Mouse (Mus musculus): ENCODE measurements around the gene Luc7l.

Luc7l gene

DNA sequence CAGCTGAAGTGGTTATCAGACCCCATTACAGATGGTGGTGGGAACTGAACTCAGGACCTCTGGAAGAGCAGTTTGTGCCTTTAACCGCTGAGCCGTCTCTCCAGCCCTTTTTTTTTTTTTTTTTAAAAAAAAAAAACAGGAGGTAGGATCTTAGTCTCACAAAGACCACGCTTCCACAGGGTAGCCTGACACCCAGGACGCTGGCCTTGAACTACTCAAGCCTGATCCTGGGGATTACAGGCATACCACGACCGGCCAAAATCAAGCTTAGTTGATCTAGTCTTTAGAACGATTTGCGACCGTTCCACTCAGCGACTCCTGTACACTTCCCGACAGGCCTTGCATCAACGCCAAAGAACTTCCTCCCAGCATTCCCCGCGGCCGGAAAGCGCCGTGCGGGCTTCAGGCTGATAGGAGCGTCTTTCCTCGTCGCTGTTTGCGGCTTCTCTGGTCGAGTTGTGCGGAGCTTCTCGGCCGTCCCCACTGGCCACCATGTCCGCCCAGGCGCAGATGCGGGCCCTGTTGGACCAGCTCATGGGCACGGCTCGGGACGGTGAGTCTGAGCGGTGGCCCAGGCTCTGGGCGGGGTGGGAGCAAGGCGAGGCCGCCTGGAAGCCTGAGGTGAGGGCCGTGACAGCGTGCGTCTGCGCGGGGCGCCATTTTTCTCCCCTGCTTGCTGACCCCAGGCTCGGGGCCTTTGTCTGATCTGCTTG is at the start of gene Luc7l:
TSS of gene Luc7l (plus strand) at position 358 of the 713 bp plus-strand sequence.
- in situ Hi-C loops (cut with MboI, MseI), result no loop called here

DNA sequence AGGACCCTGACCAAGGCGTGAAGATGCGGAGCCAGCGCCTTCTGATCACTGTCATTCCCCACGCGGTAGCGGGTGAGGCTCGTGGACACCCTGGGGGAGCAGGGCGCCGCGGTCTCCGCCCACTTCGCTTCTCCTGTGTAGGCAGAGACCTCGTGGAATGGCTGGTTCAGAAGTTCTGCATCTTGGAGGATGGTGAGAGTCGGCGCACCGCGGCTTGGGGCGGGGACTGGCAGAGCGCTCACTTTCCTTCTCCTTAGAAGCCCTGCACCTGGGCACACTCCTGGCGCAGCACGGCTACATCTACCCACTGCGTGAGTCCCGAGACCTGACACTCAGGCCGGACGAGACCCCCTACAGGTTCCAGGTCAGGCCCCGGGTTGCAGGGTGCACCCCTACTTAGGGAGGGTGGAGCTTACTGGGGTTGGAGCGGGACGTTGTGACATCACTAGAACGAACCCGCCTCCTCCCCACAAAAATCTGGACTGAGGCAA is 49.3 kb upstream of the Luc7l start:
- in situ Hi-C loops (cut with MboI, MseI), result no loop called here

DNA sequence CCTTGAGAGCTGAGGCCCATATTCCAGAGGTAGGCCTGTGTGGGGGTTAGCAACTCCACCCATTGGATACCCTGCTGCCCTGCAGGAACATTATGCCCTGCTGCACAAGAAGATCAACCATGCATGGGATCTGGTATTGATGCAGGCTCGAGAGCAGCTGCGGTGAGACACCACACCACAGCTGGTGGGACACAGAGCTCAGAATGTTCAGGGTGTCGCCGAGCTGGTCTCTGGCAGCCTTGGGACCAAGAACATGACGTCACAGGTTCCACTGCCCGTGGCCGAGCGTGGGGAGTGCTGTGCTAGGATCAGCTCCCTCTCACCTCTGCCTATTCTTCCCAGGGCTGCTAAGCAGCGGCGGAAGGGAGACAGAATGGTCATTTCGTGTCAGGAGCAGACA is 47.9 kb upstream of the Luc7l start:
- in situ Hi-C loops (cut with MboI, MseI), result no loop called here

DNA sequence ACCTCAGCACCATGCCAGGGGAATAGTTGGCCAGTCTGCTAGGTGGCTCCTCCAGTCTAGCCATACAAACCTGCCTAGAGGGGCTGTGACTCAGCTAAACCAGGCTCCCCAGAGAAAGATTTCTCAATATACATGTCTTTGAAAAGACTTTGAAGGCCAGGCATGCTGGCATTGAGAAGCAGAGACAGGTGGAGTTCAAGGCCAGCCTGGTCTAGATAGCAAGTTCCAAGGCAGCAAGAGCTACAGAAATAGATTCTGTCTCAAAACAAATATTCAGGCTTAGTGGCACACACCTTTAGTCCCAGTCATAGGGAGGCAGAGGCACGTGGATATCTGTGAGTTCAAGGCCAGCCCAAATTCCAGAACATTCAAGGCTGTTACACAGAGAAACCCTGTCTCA is 46.3 kb upstream of the Luc7l start:
- in situ Hi-C loops (cut with MboI, MseI), result no loop called here

DNA sequence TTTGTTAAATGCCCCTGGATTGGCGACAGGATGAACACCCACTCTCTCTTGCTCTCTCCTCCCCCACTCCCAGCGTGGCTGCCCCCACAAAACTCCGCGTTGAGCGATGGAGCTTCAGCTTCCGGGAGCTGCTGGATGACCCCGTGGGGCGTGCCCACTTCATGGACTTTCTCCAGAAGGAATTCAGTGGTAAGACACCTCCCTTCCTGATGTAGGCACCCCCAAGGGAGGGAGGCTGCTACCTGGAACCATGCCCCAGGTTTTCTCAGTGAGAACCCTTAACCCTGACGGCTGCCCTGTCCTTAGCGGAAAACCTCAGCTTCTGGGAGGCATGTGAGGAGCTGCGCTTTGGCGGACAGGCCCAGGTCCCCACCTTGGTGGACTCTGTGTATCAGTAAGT is 45.0 kb upstream of the Luc7l start, which contains the start of gene Arhgdig:
TSS of gene Arhgdig (minus strand) at position 101 of the 400 bp plus-strand sequence.
- in situ Hi-C loops (cut with MboI, MseI), result no loop called here

DNA sequence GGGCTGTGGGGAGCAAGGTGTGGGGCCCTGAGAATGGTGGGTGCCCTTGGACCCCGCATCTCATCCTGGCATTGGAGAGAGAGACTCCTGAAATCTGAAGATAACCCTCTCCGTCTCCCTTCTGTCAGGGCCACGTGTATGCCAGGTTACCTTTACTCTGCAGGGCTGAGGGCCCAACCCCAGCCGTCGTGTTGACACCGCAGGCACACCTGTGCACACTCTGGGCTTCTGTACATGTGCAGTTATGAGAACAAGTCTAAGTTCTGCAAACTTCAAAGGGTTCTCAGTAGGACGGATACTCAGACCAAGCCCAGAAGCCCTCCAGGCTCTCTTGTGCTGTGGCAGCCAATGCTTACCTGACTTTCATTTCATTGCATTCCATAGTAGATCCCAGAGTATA is 40.5 kb upstream of the Luc7l start:
- in situ Hi-C loops (cut with MboI, MseI), result no loop called here

DNA sequence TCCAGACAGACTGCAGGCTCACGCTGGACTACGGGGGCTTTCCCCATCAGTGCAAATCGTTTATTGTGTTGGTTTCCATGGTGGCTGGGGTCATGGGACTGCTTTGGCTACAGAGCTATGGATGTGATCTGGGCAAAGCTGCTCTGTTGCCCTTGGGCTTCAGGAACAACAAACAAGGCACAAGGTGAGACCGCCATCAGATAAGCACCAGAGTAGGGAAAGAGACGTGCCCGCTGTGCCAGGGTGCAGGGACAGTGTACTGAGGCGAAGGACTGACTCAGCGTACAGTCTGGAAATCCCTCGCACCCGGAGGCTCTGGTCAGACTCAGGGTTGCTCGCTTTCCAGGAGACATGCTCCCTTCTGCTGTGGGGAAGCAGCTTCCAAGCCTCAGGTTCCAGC is 40.0 kb upstream of the Luc7l start:
- in situ Hi-C loops (cut with MboI, MseI), result no loop called here

DNA sequence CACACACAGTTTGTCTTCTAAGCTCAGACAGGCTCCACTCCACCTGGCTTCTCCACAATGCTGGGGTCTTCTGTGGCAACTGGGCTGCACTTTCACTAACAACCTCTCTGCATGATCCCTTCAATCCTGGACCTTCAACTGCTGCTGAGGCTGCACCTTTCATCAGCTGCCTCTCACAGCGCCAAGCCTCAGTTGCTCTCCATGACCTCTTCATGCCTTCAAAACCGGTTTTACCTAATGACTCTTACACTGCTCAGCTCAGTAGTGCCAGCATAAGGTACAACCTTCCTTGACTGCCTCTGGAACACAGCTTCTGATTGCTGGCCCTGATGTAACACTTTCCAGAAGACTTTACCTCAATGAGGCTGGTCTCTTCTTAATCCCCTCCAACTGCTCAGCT is 31.2 kb upstream of the Luc7l start:
- in situ Hi-C loops (cut with MboI, MseI), result loop anchor here (10.0 kb wide), 1 partner anchor 737 kb away; no protein-coding TSS in a partner anchor

DNA sequence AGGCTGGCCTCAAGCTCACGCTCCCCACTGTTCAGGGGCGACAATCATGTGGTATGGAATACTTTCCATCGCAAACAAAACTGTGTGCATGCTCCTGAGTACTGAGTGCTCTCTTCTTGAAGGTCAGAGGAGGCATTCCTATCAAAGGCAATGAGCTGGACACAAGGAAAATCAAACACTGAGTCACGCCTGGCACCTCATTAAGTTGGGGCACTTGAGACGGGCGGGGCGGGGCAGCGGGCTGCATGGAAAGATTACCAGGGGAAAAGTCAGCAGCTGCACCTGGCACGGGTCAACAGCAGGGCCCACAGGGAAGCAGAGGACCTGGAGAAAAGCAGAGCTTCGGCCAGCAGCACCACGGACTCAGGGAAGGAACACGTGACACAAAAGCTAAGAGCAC is 27.5 kb upstream of the Luc7l start:
- in situ Hi-C loops (cut with MboI, MseI), result loop anchor here (10.0 kb wide), 1 partner anchor 740 kb away; no protein-coding TSS in a partner anchor

DNA sequence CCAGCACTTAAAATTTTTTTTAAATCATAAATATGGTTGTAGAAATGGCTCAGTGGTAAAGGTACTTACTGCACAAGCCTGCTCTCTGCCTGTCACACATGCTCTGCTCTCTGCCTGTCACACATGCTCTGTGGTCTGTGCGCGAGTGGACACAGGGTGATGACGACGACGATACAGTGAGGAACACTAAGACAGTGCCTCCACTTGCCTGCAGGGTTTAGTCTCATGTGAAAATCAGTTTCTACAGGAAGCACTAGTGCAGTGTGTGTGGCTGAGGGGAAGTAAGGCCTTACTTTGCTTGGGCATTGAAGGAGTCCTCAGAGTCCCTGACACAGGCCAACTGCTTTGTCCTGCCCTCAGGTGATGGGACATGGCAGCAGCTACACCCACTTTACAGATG is 22.9 kb upstream of the Luc7l start:
- in situ Hi-C loops (cut with MboI, MseI), result loop anchor here (10.0 kb wide), 1 partner anchor 745 kb away; no protein-coding TSS in a partner anchor

DNA sequence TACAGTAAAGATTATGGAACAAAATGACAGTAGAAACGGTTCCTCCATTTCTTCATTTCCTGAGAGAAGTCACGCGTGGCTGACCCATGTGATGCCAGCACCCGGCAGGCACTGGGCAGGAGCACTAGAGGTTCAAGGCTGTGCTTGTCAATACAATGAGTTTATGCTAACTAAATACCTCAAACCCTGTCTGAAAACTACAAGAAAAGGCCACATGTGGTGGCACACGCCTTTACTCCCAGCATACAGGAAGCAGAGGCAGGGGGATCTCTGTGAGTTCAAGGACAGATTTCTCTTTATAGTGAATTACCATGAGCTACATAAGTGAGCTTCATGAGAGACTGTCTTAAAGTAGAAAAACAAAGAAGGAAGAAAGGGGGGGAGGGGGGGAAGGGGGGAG is 21.5 kb upstream of the Luc7l start:
- in situ Hi-C loops (cut with MboI, MseI), result no loop called here

DNA sequence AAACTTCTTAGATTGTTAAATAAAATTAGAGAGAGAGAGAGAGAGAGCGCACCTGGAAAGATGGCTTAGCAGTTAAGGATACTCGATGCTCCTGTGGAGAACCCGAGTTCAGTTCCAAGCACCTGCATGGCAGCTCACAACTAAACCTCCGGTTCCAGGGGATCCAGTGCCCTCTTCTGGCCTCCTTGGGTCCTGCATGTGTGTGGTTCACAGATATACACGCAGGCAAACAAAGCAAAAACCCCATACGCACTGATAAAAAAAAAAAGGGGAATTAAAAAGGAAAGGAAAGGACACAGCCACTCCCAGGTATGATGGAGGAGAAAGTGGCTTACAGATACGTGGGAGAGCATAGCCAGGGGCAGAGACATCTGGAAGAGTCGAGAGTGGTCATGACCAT is 19.8 kb upstream of the Luc7l start:
- in situ Hi-C loops (cut with MboI, MseI), result no loop called here

DNA sequence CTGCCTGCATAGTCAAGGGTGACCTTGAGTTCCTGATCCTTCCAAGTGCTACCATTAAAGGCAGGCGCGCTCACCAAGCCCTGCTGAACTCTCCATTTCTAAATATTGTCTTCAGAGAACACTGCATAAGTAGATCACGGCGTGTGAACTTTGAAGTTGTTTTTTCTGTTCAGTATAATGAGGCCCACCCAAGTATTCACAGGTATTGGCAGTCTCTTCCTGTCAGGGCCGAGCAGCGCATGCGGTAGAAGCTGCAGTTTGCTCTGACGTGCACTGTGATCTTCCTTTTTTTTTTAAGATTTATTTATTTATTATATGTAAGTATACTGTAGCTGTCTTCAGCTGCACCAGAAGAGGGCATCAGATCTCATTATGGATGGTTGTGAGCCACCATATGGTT is 18.3 kb upstream of the Luc7l start:
- in situ Hi-C loops (cut with MboI, MseI), result no loop called here

DNA sequence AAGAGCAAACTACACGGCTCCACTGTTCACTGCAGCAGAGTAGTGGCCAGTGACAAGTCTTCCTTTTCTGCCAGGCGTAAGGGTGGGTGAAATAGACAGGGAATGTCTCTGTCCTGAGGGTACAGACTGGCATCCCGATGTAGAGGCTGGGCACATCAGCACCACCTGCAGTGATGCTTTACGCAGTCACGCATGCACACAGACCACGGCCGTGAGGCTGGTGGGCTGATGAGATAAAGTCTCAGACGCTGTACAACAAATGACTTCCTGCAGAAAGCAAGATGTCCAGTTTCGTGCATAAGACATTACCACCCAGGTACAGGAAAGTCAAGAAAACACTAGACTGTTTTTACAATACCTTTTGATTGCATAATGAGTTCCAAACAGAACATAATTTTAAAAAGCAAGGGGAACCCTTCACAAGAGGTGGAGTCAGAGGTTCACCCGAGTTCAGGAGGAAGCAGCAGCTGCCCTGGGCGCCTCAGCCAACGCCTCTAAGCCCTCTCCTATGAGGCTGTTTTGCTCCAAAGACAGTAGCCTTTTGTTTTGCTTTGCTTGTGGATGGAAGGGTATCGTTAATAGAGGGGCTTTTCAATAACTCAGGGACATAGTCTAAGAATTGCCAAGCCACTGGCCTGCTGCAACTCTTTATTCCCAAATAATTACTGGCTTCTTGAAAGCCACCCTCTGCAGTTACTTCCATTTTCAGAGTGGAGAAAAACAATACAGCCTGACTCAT is 17.4 kb upstream of the Luc7l start:
- in situ Hi-C loops (cut with MboI, MseI), result no loop called here

DNA sequence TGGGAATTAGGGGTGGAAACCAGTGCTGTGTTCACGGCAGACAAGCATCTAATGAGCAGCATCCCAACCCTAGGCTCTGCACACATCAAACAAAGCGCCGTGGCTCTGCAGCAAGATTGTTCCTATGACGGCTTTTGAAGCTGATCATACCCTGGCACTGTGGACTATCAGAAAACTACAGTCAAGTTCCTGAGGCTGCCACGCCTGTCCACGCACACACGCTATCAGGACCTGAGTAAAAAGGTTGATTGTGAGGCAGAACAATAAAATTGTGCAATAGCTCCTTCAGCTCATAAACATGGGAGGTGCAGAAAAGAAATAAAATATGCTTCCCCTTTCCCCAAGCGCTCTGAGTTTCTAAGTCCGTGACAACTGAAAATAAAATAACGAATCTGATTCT is 15.0 kb upstream of the Luc7l start:
- in situ Hi-C loops (cut with MboI, MseI), result no loop called here

DNA sequence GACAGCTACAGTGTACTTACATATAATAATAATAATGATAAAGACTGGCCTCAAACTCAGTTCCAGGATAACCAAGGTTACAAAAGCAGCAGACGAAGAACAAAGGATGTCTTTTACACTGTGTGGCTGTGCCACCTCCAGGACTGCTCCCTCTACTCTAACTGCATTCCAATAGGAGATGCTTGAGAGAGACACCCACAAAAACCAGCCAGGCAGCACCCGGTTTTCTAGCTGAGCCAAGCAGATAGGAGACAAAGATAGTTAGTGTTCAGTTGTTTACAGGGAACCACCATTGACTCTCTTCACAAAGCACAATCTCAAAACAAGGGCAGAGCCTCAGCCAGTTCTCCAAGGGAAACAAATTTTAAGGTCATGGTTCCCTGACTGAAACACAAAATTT is 13.1 kb upstream of the Luc7l start:
- in situ Hi-C loops (cut with MboI, MseI), result no loop called here

DNA sequence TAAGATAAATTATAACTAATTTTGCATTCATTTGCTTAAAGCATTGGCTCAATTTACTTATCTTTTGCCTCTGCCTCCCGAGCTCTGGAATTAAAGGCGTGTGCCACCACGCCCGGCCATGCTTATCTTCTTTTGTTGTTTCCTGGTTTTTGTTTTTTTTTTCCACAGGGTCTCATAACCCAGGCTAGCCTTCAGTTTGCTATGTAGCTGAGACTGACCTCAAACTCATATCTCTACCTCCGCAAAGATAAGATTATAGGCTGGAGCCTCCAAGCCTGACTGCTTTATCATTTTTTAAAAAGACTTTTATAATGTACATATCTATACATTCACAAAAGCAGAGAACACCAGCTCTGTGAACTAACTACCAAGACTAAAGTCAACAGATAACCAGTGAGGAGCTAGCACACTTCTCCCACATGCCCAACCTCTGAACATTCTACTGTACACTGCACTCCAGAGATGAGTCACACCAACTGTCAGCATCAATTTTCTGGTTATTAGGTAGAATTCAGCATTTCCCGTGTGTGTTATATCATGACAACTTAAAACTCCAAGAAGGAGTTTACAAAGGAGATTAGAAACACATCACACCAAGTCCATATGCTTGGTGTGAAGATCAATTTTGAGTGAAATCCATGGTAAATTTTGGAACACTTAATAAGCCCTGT is 12.4 kb upstream of the Luc7l start:
- in situ Hi-C loops (cut with MboI, MseI), result no loop called here

DNA sequence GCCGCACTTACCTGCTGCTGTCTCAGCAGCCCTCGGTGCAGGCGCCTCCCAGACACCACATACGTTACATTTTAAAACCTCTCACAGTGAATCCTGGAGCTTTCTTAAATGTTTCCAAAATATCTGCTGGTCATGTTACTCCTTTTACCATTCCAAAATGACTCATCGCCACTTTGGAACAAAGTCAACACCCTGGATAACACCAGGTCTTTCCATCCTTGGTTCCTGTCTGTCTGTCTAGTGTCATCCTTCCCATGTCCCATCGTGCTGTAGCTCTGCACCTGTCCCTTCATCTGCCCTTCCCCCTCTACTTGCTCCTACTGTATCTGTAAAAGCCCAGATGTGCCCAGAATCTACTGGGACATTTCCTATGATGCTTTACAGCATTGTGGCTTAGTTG is 11.7 kb upstream of the Luc7l start:
- in situ Hi-C loops (cut with MboI, MseI), result no loop called here

DNA sequence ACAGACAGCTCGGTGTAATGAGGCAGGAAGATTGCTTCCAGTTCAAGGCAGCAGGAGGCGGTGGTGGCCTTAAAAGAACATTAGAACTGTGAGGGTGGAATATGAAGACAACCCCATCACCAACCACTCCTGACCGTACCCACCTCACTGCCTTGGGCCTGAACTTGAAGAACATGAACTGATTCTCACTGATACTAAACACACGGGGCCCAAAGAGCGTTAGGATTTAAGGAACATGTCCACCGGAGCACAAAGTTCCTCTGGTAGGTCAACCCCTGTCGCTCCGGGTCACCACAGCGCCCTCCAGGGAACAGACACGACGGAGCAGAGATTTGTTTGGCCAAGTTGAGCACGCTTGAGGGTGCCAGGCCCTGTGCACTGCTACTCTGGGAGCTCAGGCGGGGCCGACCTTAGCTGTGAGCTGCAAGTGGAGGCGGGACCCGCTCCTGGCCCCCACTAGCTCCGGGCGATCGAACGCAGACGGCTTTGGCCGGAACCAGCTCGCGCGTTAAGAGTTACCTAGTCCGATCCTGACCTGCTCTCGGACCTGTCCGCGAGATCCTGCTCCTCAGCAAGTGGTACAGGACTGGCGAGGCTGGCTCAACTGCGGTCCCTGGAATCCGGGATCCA is 9.1 kb upstream of the Luc7l start:
- in situ Hi-C loops (cut with MboI, MseI), result no loop called here

DNA sequence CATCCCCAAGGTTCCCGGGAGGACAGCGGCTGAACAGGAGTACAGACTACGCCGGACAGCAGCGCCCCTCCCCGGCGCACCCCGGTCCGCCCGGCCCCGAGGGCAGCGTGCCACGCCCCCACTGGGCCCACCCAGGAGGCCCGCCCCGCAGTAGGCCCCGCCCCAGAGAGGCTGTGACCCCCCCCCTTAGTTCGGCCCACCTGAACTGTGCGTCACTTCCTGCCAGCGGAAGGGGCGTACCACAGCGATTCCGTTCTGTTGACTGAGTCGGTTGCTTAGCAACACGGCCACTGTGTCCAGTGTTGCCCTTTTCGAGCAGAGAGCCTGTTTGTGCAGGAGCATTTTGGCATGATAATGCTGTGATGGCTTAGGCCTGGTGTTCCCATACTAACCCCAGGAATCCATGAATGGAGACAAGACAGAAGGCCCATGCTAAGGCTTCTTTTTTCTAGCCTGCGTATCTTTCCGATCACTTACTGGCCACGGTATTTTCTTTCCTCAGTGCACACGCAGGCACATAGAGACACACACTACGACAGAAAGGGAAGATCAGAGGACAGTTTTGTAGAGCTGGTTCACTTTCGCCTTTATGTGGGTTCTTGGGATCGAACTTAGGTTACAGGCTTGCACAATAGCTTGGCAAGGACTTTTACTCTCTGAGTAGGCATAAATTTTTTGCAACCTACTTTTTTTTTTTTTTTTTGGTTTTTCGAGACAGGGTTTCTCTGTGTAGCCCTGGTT is 8.4 kb upstream of the Luc7l start, which contains the start of gene Fam234a:
TSS of gene Fam234a (minus strand) at position 142 of the 741 bp plus-strand sequence.
- in situ Hi-C loops (cut with MboI, MseI), result no loop called here

DNA sequence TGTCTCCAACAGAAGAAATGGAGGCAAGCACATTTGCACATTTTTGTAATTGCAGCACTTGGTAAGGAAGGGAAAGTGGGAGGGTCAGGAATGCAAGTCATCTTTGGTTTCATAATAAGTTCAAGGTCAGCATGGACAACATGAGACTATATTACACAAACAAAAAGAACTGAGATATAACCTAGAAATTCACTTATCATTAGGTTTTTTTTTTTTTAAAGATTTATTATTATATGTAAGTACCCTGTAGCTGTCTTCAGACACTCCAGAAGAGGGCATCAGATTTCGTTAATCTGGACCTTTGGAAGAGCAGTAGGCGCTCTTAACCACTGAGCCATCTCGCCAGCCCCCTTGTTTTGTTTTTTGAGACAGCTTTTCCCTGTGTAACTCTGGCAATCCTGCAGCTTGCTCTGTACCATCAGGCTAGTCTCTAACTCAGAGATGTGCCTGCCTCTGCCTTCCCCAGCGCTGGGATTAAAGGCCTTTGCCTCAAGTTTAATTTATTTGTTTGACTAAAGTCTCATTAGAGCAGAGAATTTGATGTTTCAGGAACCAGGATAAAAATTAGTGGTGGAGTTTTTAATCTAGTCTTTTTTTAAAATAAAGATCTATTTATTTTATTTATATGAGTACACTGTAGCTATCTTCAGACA is 684 bp upstream of the Luc7l start:
- in situ Hi-C loops (cut with MboI, MseI), result no loop called here

All from regulatory T cell (primary cell).